22 mouse cellular contexts compared by ENCODE assay signal in the genomic region with DNA sequence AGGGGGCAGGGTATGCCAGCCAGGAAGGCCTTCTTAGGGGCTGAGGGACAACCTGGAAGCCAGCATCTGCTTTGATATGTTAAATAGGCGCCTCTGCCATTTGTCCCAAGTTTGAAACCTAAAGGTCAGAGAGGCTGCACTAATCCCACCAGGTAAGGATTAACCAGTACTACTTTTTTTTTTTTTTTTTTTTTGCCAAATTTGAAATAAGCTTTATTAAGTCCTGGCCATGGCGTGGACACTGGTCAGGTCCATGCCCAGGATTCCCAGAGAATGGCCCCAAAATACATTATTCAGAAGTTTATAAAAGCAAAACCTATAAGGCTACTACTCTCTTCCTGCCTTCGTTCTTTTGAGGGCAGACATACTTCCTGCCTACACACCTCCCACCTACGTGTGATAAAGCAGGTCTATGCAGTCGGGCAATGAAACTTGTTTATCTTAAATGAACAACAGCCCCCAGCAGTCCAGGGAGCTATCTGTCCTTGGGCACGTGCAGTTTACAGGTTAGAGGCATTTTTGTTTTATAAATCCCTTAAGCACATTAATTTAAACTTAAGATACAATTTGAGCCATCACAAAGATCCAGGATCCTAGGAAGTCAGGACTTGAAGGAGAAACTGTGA. TPM values are rescaled to one million over a fixed set of nuclear protein-coding genes. Genes with fewer than 3 reads are reported as not detected.
DNase-seq lines count a peak whose midpoint lies in the region; ATAC-seq and TF ChIP-seq lines count a peak whose summit lies in the region.
"Had no signal": no experiment of that assay in that cellular context is flagged by ENCODE, and none has a peak within 500 bp of the region (broad histone marks: within the 10 kb centered on the region; RNA-seq: fewer than 3 reads in every experiment).

No protein-coding gene starts in this region.

- H3K4me1 ChIP-seq in CH12.LX (ENCODE audit: control insufficient read depth in 1 of 2, insufficient read depth in 2 of 2), result peaks cover 4 to 20% of the 10 kb centered on the region in 2 experiments; a peak in 3 of 4 replicates
- H3K4me1 ChIP-seq in lung, postnatal 0 days (ENCODE audit: insufficient read depth, low read depth, low read length), result no peaks in the 10 kb centered on the region
- H3K4me1 ChIP-seq: forebrain, embryonic 10.5 days; heart, embryonic 10.5 days; hindbrain, embryonic 12.5 days had no signal

- no peak for TF ChIP-seq EP300 in CH12.LX (IDR thresholded peaks at IDR 0.05; ENCODE audit: low read length)
- no peak for TF ChIP-seq EP300 in lung, postnatal 0 days (IDR thresholded peaks at IDR 0.05)

- ATAC-seq in lung, postnatal 0 days, result no peak

- dilution Hi-C loops in CH12.LX (cut with MboI; ENCODE audit: extremely low pct_ligation_motif_present, extremely low pct_unique_long_range_greater_than_20kb, low sequenced_read_pairs), result no loop called here

- no peaks in the 10 kb centered on the region for H3K79me2 ChIP-seq in CH12.LX (replicated peaks; ENCODE audit: control insufficient read depth, extremely low read depth, insufficient read depth, poor library complexity, severe bottlenecking)

- intact Hi-C loops in heart, postnatal 14 days (cut with DNase I), result no loop called here

- H3K9me3 ChIP-seq in CH12.LX (replicated peaks; ENCODE audit: low read length), result peaks cover 5% of the 10 kb centered on the region
- H3K9me3 ChIP-seq in lung, postnatal 0 days (ENCODE audit: low read length), result no peaks in the 10 kb centered on the region
- H3K9me3 ChIP-seq: heart, embryonic 10.5 days; hindbrain, embryonic 12.5 days had no signal

- no peak overlapping the region for H3K27ac ChIP-seq in CH12.LX (ENCODE audit: insufficient read depth, low read depth)
- H3K27ac ChIP-seq in lung, postnatal 0 days (ENCODE audit: low read length), result no peak overlapping the region
- H3K27ac ChIP-seq: forebrain, embryonic 10.5 days; heart, embryonic 10.5 days; hindbrain, embryonic 12.5 days had no signal

- DNase-seq in CD4-positive, CD25-positive, alpha-beta regulatory T cell, adult 2 months (ENCODE audit: low read depth, low spot score), result peak; percentile 75
- DNase-seq in CH12.LX (ENCODE audit: extremely low read depth) (no peak), ZHBTc4 (ENCODE audit: low read depth, low spot score) (peak; percentile 39)
- peak; percentile 40 for DNase-seq in thymus, postnatal 0 days (ENCODE audit: low spot score)
- DNase-seq in heart, postnatal 14 days, result no peak
- no peak for DNase-seq in lung, postnatal 0 days (ENCODE audit: low spot score)
- no peak for DNase-seq in layer of hippocampus, adult 9-10 months (ENCODE audit: low spot score)
- DNase-seq: adrenal gland, postnatal 25 days; cerebellum, adult 11 months; cerebellum, postnatal 36 days; kidney, postnatal 4 days; lung, adult 18-20 months; right cerebral cortex, postnatal 4 days had no signal

- TF ChIP-seq CTCF in CH12.LX (conservative IDR thresholded peaks at IDR 0.05 in 1 of 2, IDR thresholded peaks at IDR 0.05 in 1 of 2; ENCODE audit: low read depth in 2 of 2, low read length in 2 of 2), result no peak
- TF ChIP-seq CTCF in lung, postnatal 0 days (IDR thresholded peaks at IDR 0.05), result no peak

- no peak overlapping the region for H3K9ac ChIP-seq in CH12.LX (ENCODE audit: insufficient read depth, low read depth)
- H3K9ac ChIP-seq in lung, postnatal 0 days (replicated peaks; ENCODE audit: low read depth), result no peak overlapping the region
- H3K9ac ChIP-seq: hindbrain, embryonic 12.5 days had no signal

- TF ChIP-seq RAD21 in CH12.LX (IDR thresholded peaks at IDR 0.05; ENCODE audit: low read depth, low read length), result no peak

- TF ChIP-seq POLR2A in CH12.LX (IDR thresholded peaks at IDR 0.05; ENCODE audit: low read depth, low read length), result no peak

- in situ Hi-C loops in CH12.LX (cut with MboI; ENCODE audit: low pct_ligation_motif_present, low pct_unique_long_range_greater_than_20kb, low sequenced_read_pairs), result no loop called here

- H3K4me2 ChIP-seq in CH12.LX (ENCODE audit: insufficient read depth, low read depth, poor library complexity, severe bottlenecking), result no peak overlapping the region
- no peak overlapping the region for H3K4me2 ChIP-seq in lung, postnatal 0 days (replicated peaks; ENCODE audit: low read depth, low read length)
- H3K4me2 ChIP-seq: hindbrain, embryonic 12.5 days had no signal

- WGBS in lung, postnatal 0 days, result 63% methylated on average over 6 of the region's 6 CpGs

- H3K4me3 ChIP-seq in CH12.LX (replicated peaks in 1 of 3; ENCODE audit: low read depth in 2 of 3, low read length in 2 of 3, poor library complexity in 1 of 3), result no peak overlapping the region
- no peak overlapping the region for H3K4me3 ChIP-seq in lung, postnatal 0 days (ENCODE audit: low read depth, low read length)
- H3K4me3 ChIP-seq: forebrain, embryonic 10.5 days; heart, embryonic 10.5 days; hindbrain, embryonic 12.5 days had no signal

- no peaks in the 10 kb centered on the region for H3K36me3 ChIP-seq in CH12.LX (replicated peaks in 1 of 2; ENCODE audit: control insufficient read depth in 1 of 2, insufficient read depth in 1 of 2, low read length in 1 of 2)
- no peaks in the 10 kb centered on the region for H3K36me3 ChIP-seq in lung, postnatal 0 days (ENCODE audit: insufficient read depth, low read length)
- H3K36me3 ChIP-seq: forebrain, embryonic 10.5 days; heart, embryonic 10.5 days; hindbrain, embryonic 12.5 days had no signal

- H3K27me3 ChIP-seq in CH12.LX (replicated peaks), result no peaks in the 10 kb centered on the region
- H3K27me3 ChIP-seq in lung, postnatal 0 days (replicated peaks; ENCODE audit: insufficient read depth, low read length), result no peaks in the 10 kb centered on the region
- H3K27me3 ChIP-seq: hindbrain, embryonic 12.5 days had no signal

TF ChIP-seq in CH12.LX, 34 proteins besides CTCF, POLR2A, EP300 and RAD21:
- TF ChIP-seq JUND (conservative IDR thresholded peaks at IDR 0.05; ENCODE audit: low read depth, low read length) (no peak), ZNF384 (IDR thresholded peaks at IDR 0.05; ENCODE audit: low read depth, low read length) (peak; percentile 47)
TF ChIP-seq in CH12.LX: peak in this region for 1.

RNA-seq across cellular contexts. Expression of gene Wnk1, which starts 27.2 kb away (rescaled TPM):
- total RNA-seq in CH12.LX (2012; rRNA removed) (113 and 125 TPM in 2 replicates), CH12.LX (2014; rRNA removed) (84.8 and 97.2 TPM in 2 replicates)
- polyA plus RNA-seq in CH12.LX (2012; ENCODE audit: insufficient read length, low read depth), result 179 and 216 TPM in 2 replicates
- polyA plus RNA-seq in thymus, postnatal 0 days (2015; fragmentation: Nextera tagmentation; extraction: Ambion mirVana), result 47.9 and 70.7 TPM in 2 replicates
- total RNA-seq in heart, postnatal 14 days (2021), result 100 to 1,000 TPM; 303 to 324 TPM
- 72.7 and 95.8 TPM in 2 replicates for polyA plus RNA-seq in lung, postnatal 0 days (2015; fragmentation: Nextera tagmentation; extraction: Ambion mirVana)

RNA-seq across cellular contexts. Expression of gene Ninj2, which starts 27.5 kb away (rescaled TPM):
- total RNA-seq in CH12.LX (2012; rRNA removed), result 4.6 and 6.5 TPM in 2 replicates
- not detected in 2 replicates for total RNA-seq in CH12.LX (2014; rRNA removed)
- polyA plus RNA-seq in CH12.LX (2012; ENCODE audit: insufficient read length, low read depth), result 0.97 and 1.1 TPM in 2 replicates
- 0.51 and 0.60 TPM in 2 replicates for polyA plus RNA-seq in thymus, postnatal 0 days (2015; fragmentation: Nextera tagmentation; extraction: Ambion mirVana)
- total RNA-seq in heart, postnatal 14 days (2021), result not detected
- polyA plus RNA-seq in lung, postnatal 0 days (2015; fragmentation: Nextera tagmentation; extraction: Ambion mirVana), result 0.23 and 0.44 TPM in 2 replicates
- total RNA-seq: adrenal gland, postnatal 25 days; gastrocnemius, adult 18-20 months; midbrain, postnatal 0 days had no signal
- polyA plus RNA-seq: C2C12; forebrain, embryonic 10.5 days; heart, embryonic 10.5 days; heart, postnatal 0 days; hindbrain, embryonic 12.5 days; intestine, embryonic 14.5 days; kidney, embryonic 14.5 days; midbrain, postnatal 0 days had no signal

Comparison
In these comparisons a context has a peak if more than half of its experiments do, and no peak if none do; other contexts are left out.
1. DNase-seq: peak in CD4-positive, CD25-positive, alpha-beta regulatory T cell, adult 2 months (single experiment), ZHBTc4 (single experiment) and thymus, postnatal 0 days (single experiment); none in CH12.LX (single experiment), heart, postnatal 14 days (0 of 2), lung, postnatal 0 days (single experiment) and layer of hippocampus, adult 9-10 months (single experiment).